Mouse (Mus musculus) lung, postnatal 0 days (tissue): Measurements from ENCODE around the gene Zfp954.

ENCODE experiments used
- CTCF ChIP-seq: IDR thresholded peaks from 2 replicates; pipeline ENCODE4 v1.5.1; 2016; ENCODE audit warnings: antibody characterized with exemption, mild to moderate bottlenecking
- EP300 ChIP-seq: IDR thresholded peaks from 2 replicates; pipeline ENCODE4 v1.6.1; 2016; ENCODE audit warnings: antibody characterized with exemption, mild to moderate bottlenecking, control low read depth

- TF ChIP-seq CTCF (no peak), EP300 (no peak)
These were observed 24.8 kb upstream of the Zfp954 start for GRCm38 (mm10) chr7:7145991-7146608.
